Mouse (Mus musculus) CH12.LX (cell line): ENCODE data around the gene Zfp454.

Experiments
- CTCF ChIP-seq, 2 experiments: IDR thresholded peaks in 1 of 2; conservative IDR thresholded peaks in 1 of 2; 2 replicates each; pipeline ENCODE4 v1.5.1; 2011 to 2012; ENCODE audit warnings: low read depth in 2 of 2, low read length in 2 of 2, improper control_type of control experiment in 1 of 2, inconsistent platforms in 1 of 2, mild to moderate bottlenecking in 1 of 2, moderate library complexity in 1 of 2
- HCFC1 ChIP-seq: IDR thresholded peaks from 2 replicates; pipeline ENCODE4 v1.6.1; 2012; ENCODE audit warnings: low read depth, mild to moderate bottlenecking, inconsistent platforms, low read length, improper control_type of control experiment
- JUN ChIP-seq: IDR thresholded peaks from 2 replicates; pipeline ENCODE4 v1.6.1; 2011; ENCODE audit warnings: low read depth, mild to moderate bottlenecking, low read length, improper control_type of control experiment, moderate library complexity; ENCODE audit not compliant: insufficient read depth
- MAFK ChIP-seq: IDR thresholded peaks from 2 replicates; pipeline ENCODE4 v1.6.1; 2011; ENCODE audit warnings: low read length, improper control_type of control experiment; ENCODE audit not compliant: insufficient replicate concordance
- MAX ChIP-seq: IDR thresholded peaks from 2 replicates; pipeline ENCODE4 v1.6.1; 2011; ENCODE audit warnings: low read length, improper control_type of control experiment
- ZC3H11A ChIP-seq: IDR thresholded peaks from 2 replicates; pipeline ENCODE4 v1.6.1; 2012; ENCODE audit warnings: low read depth, mild to moderate bottlenecking, inconsistent platforms, low read length, improper control_type of control experiment

DNA sequence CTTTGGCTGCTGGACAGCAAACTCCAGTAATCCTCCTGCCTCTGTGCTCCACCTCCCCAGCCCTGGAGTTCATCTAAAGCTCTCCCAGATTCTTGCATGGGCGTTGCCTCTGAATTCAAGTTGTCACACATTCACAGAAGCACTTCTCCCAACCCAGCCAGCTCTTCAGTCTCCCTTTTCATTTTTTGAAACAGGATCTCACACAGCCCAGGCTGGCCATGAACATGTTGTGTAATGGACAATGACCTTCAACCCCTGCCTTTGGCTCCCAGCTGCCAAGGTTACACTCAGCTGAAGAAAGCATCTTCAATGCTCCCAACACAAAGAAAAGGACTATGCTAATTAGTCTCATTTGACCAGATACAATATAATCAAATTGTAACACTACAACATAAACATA, 25.9 kb upstream of the Zfp454 start:
- TF ChIP-seq HCFC1, result no peak
- TF ChIP-seq MAX, result no peak
- no peak for TF ChIP-seq CTCF (conservative IDR thresholded peaks at IDR 0.05 in 1 of 2, IDR thresholded peaks at IDR 0.05 in 1 of 2; ENCODE audit: low read depth in 2 of 2, low read length in 2 of 2)
- TF ChIP-seq ZC3H11A, result no peak
- TF ChIP-seq JUN, result no peak
- TF ChIP-seq MAFK, result no peak
